Mouse (Mus musculus): ENCODE results near the gene Appbp2. TPM values are rescaled to one million over a fixed set of nuclear protein-coding genes. Genes with fewer than 3 reads are reported as not detected.

Gene Appbp2
- 6.9 and 8.2 TPM in 2 replicates for polyA plus RNA-seq (2012; rRNA removed)

GRCm38 (mm10) chr11:85234990-85235841 lies at the start of gene Appbp2:
Gene Appbp2, minus strand, starts transcription at chr11:85235130.

GRCm38 (mm10) chr11:85170058-85170740 lies 64.7 kb downstream of the Appbp2 start, which contains the start of gene 1700125H20Rik:
Gene 1700125H20Rik, plus strand, starts transcription at chr11:85170404.

GRCm38 (mm10) chr11:85139581-85140540 lies 95.1 kb downstream of the Appbp2 start, which contains the start of gene Usp32:
Gene Usp32, minus strand, starts transcription at chr11:85140161.

Other genes starting within 250 kb of the Appbp2 start
- 23.9 and 27.8 TPM in 2 replicates for gene Usp32, start 95.0 kb downstream of the Appbp2 start, polyA plus RNA-seq (2012; rRNA removed)
- 0.08 TPM in 1 of 2 replicates, not detected in the other for gene 1700125H20Rik, start 64.7 kb downstream of the Appbp2 start, polyA plus RNA-seq (2012; rRNA removed)
- 11.5 and 13.5 TPM in 2 replicates for gene Ppm1d, start 76.1 kb upstream of the Appbp2 start, polyA plus RNA-seq (2012; rRNA removed)
- 6.4 and 6.5 TPM in 2 replicates for gene Bcas3, start 118.0 kb upstream of the Appbp2 start, polyA plus RNA-seq (2012; rRNA removed)

All from liver, embryonic 14 days (tissue).